Mouse (Mus musculus): ENCODE data around the gene Lrrc74b.
"Not testable (repeated sequence)": the region's sequence is repeated elsewhere in the genome, so short reads cannot be mapped to it uniquely, and the experiment has no call there.

The Lrrc74b gene

GRCm38 (mm10) chr16:17561128-17561750 lies at the start of gene Lrrc74b:
Lrrc74b (minus strand) TSS chr16:17561247.
- DNase-seq: no peak

- no peak for DNase-seq
Observed at GRCm38 (mm10) chr16:17605684-17606083, 44.6 kb upstream of the Lrrc74b start.

GRCm38 (mm10) chr16:17604941-17605340 lies 43.9 kb upstream of the Lrrc74b start:
- no peak for DNase-seq

GRCm38 (mm10) chr16:17600944-17601562 lies 40.0 kb upstream of the Lrrc74b start:
- DNase-seq: no peak

GRCm38 (mm10) chr16:17590731-17591130 lies 29.7 kb upstream of the Lrrc74b start:
- no peak for DNase-seq

- DNase-seq: no peak
Observed at GRCm38 (mm10) chr16:17584555-17584954, 23.5 kb upstream of the Lrrc74b start.

GRCm38 (mm10) chr16:17583064-17583463 lies 22.0 kb upstream of the Lrrc74b start, which contains the start of gene Slc7a4:
Slc7a4 (minus strand) TSS chr16:17583214.
- peak; percentile 20 for DNase-seq

- DNase-seq: no peak
Observed at GRCm38 (mm10) chr16:17576825-17577215, 15.8 kb upstream of the Lrrc74b start.

GRCm38 (mm10) chr16:17575870-17576824 lies 15.1 kb upstream of the Lrrc74b start:
- DNase-seq: peak; percentile 17

- DNase-seq: no peak
Observed at GRCm38 (mm10) chr16:17566186-17566585, 5.1 kb upstream of the Lrrc74b start.

GRCm38 (mm10) chr16:17564771-17565170 lies 3.7 kb upstream of the Lrrc74b start:
- DNase-seq: no peak

- DNase-seq: no peak
Observed at GRCm38 (mm10) chr16:17564221-17564620, 3.2 kb upstream of the Lrrc74b start.

GRCm38 (mm10) chr16:17563580-17563979 lies 2.5 kb upstream of the Lrrc74b start:
- DNase-seq: no peak

- DNase-seq: no peak
Observed at GRCm38 (mm10) chr16:17561751-17562208, 733 bp upstream of the Lrrc74b start, which contains the start of gene P2rx6. P2rx6 (plus strand) TSS chr16:17561885.

GRCm38 (mm10) chr16:17559396-17560027 lies 1.5 kb downstream of the Lrrc74b start:
- no peak for DNase-seq

- no peak for DNase-seq
Observed at GRCm38 (mm10) chr16:17558811-17559210, 2.2 kb downstream of the Lrrc74b start.

GRCm38 (mm10) chr16:17557947-17558480 lies 3.0 kb downstream of the Lrrc74b start:
- DNase-seq: peak; percentile 60

- no peak for DNase-seq
Observed at GRCm38 (mm10) chr16:17556907-17557306, 4.1 kb downstream of the Lrrc74b start.

- no peak for DNase-seq
Observed at GRCm38 (mm10) chr16:17556180-17556579, 4.9 kb downstream of the Lrrc74b start.

GRCm38 (mm10) chr16:17554702-17555101 lies 6.3 kb downstream of the Lrrc74b start:
- not testable (repeated sequence) for DNase-seq

GRCm38 (mm10) chr16:17553910-17554685 lies 6.9 kb downstream of the Lrrc74b start:
- peak; percentile 71 for DNase-seq

- DNase-seq: no peak
Observed at GRCm38 (mm10) chr16:17552837-17553236, 8.2 kb downstream of the Lrrc74b start.

Measured in thymus, postnatal 25 days (tissue).